Mouse (Mus musculus) liver, adult 2 months (tissue): Measurements from ENCODE around the gene Egfl7. TPM values are rescaled to one million over a fixed set of nuclear protein-coding genes. Genes with fewer than 3 reads are reported as not detected.

Source experiments
- DNase-seq: peaks from one replicate; pipeline ENCODE4 v3.0.0-alpha.2; 2011; ENCODE audit warnings: low read depth, low spot score; ENCODE audit errors: extremely low read depth
- H3K27ac ChIP-seq: fragments of 200-500 bp; replicated peaks from 2 replicates; pipeline ENCODE4 v1.5.1; 2012; ENCODE audit warnings: low read depth, mild to moderate bottlenecking, control low read depth, inconsistent platforms, low read length; ENCODE audit not compliant: insufficient read depth
- H3K27me3 ChIP-seq: fragments of 200-500 bp; 2 replicates; pipeline ENCODE4 v1.6.1; 2012; ENCODE audit warnings: mild to moderate bottlenecking, moderate library complexity, low read length, inconsistent platforms; ENCODE audit not compliant: control insufficient read depth, insufficient read depth
- H3K36me3 ChIP-seq: fragments of 200-500 bp; 2 replicates; pipeline ENCODE4 v1.6.1; 2012; ENCODE audit warnings: low read length, inconsistent platforms; ENCODE audit not compliant: control insufficient read depth, insufficient read depth
- H3K4me1 ChIP-seq: fragments of 200-500 bp; 2 replicates; pipeline ENCODE4 v1.6.1; 2011; ENCODE audit warnings: low read length; ENCODE audit not compliant: control insufficient read depth, insufficient read depth
- H3K4me3 ChIP-seq: fragments of 200-500 bp; 2 replicates; pipeline ENCODE4 v1.5.1; 2011; ENCODE audit warnings: low read depth, mild to moderate bottlenecking, control low read depth, low read length, moderate library complexity; ENCODE audit not compliant: insufficient read depth
- H3K79me2 ChIP-seq: fragments of 200-500 bp; 2 replicates; pipeline ENCODE4 v1.6.1; 2012; ENCODE audit warnings: inconsistent platforms, mild to moderate bottlenecking, low read length, moderate library complexity; ENCODE audit not compliant: control insufficient read depth, insufficient read depth
- H3K9ac ChIP-seq: fragments of 200-500 bp; 2 replicates; pipeline ENCODE4 v1.6.1; 2012; ENCODE audit warnings: low read depth, mild to moderate bottlenecking, control low read depth, inconsistent platforms, low read length
- CTCF ChIP-seq: fragments of 200-500 bp; IDR thresholded peaks from 2 replicates; pipeline ENCODE4 v1.5.1; 2011; ENCODE audit warnings: low read depth, low read length, control low read depth
- POLR2A ChIP-seq: fragments of 200-500 bp; IDR thresholded peaks from 2 replicates; pipeline ENCODE4 v1.6.1; 2011; ENCODE audit warnings: low read length, control low read depth; ENCODE audit not compliant: insufficient read depth; ENCODE audit errors: extremely low read depth
- WGBS: fragments of 180-500 bp; shearing (Covaris S2); methylation state at CpG from one replicate; pipeline ENCODE4 v1.1.7; 2018; 5-methylcytosine and 5-hydroxymethylcytosine counted together
- polyA plus RNA-seq: library from polyadenylated mRNA; depleted of rRNA; stranded (reverse); fragments of >200 nt; gene quantifications from 2 replicates; pipeline ENCODE4 v1.2.3, GENCODE M21; 2012
- total RNA-seq: library from RNA; depleted of rRNA; stranded (reverse); fragments of >200 nt; gene quantifications from 2 replicates; pipeline ENCODE4 v1.2.3, GENCODE M21; 2014

The Egfl7 gene
- total and polyA plus RNA-seq, 2 experiments: 58.6 to 90.0 TPM

GRCm38 (mm10) chr2:26594461-26594933 is 14.7 kb downstream of the Egfl7 start:
- 37% methylated on average over 7 of the region's 7 CpGs for WGBS
- Histone ChIP-seq H3K36me3 (peaks cover 22% of the 10 kb centered on the region; the same call in 1 of the 2 replicates), H3K4me1 (peaks cover 41% of the 10 kb centered on the region), H3K9ac (peak overlapping the region; percentile 2; the same call in 1 of the 2 replicates), H3K79me2 (no peaks in the 10 kb centered on the region), H3K27ac (peak overlapping the region; percentile 52), H3K27me3 (no peaks in the 10 kb centered on the region), H3K4me3 (no peak overlapping the region)
- no peak for TF ChIP-seq POLR2A
- no peak for TF ChIP-seq CTCF
- no peak for DNase-seq

GRCm38 (mm10) chr2:26594934-26595724 is 15.3 kb downstream of the Egfl7 start:
- peak overlapping the region; percentile 52 for H3K27ac ChIP-seq
- no peak for TF ChIP-seq POLR2A
- no peak for TF ChIP-seq CTCF
- H3K4me1 ChIP-seq: peaks cover 42% of the 10 kb centered on the region
- H3K27me3 ChIP-seq: no peaks in the 10 kb centered on the region
- peaks cover 22% of the 10 kb centered on the region; the same call in 1 of the 2 replicates for H3K36me3 ChIP-seq
- H3K9ac ChIP-seq: peak overlapping the region; percentile 2; the same call in 1 of the 2 replicates
- 11% methylated on average over 6 of the region's 6 CpGs for WGBS
- no peak overlapping the region for H3K4me3 ChIP-seq
- no peaks in the 10 kb centered on the region for H3K79me2 ChIP-seq
- peak; percentile 80 for DNase-seq

GRCm38 (mm10) chr2:26595725-26596435 is 16.1 kb downstream of the Egfl7 start:
- WGBS: 54% methylated on average over 11 of the region's 11 CpGs
- no peak for DNase-seq
- TF ChIP-seq CTCF (no peak), POLR2A (no peak)
- Histone ChIP-seq H3K9ac (no peak overlapping the region), H3K79me2 (no peaks in the 10 kb centered on the region), H3K4me3 (no peak overlapping the region), H3K36me3 (peaks cover 22% of the 10 kb centered on the region; the same call in 1 of the 2 replicates), H3K27me3 (no peaks in the 10 kb centered on the region), H3K4me1 (peaks cover 44% of the 10 kb centered on the region), H3K27ac (peak overlapping the region; percentile 42)

- H3K79me2 ChIP-seq: no peaks in the 10 kb centered on the region
- no peak for DNase-seq
- H3K9ac ChIP-seq: no peak overlapping the region
- H3K27ac ChIP-seq: no peak overlapping the region
- H3K36me3 ChIP-seq: peaks cover 19% of the 10 kb centered on the region; the same call in 1 of the 2 replicates
- no peak for TF ChIP-seq CTCF
- TF ChIP-seq POLR2A: no peak
- H3K27me3 ChIP-seq: no peaks in the 10 kb centered on the region
- no peak overlapping the region for H3K4me3 ChIP-seq
- H3K4me1 ChIP-seq: peaks cover 41% of the 10 kb centered on the region
- WGBS: 96% methylated on average over 3 of the region's 3 CpGs
Measured at GRCm38 (mm10) chr2:26596898-26597297, 17.1 kb downstream of the Egfl7 start.

- Histone ChIP-seq H3K27me3 (no peaks in the 10 kb centered on the region), H3K4me1 (peaks cover 41% of the 10 kb centered on the region), H3K4me3 (no peak overlapping the region), H3K27ac (peak overlapping the region; percentile 13), H3K36me3 (peaks cover 10% of the 10 kb centered on the region; the same call in 1 of the 2 replicates), H3K9ac (no peak overlapping the region), H3K79me2 (peaks cover 3% of the 10 kb centered on the region; the same call in 1 of the 2 replicates)
- no peak for DNase-seq
- TF ChIP-seq CTCF: no peak
- TF ChIP-seq POLR2A: no peak
- WGBS: 35% methylated on average over 2 of the region's 2 CpGs
Measured at GRCm38 (mm10) chr2:26597810-26598209, 18.0 kb downstream of the Egfl7 start.
